Mouse (Mus musculus) v-Abl transformed pro-B cells (cell line): ENCODE measurements at regions not wholly inside any gene's neighbourhood (a gene's known extent, or its start where the extent isn't known, plus 50 kb on each side); places are given as distances from the start of the nearest gene placed in this dataset.

ENCODE experiments used
- in situ Hi-C, 2 experiments: fragments of 400-800 bp; cut with MboI; formaldehyde crosslinking; loops; one replicate each; pipeline ENCODE4 v1.15.1; 2025; ENCODE audit not compliant: unreplicated experiment in 2 of 2

GRCm38 (mm10) chr6:116767738-116768522 is 51.2 kb upstream of the Tmem72 start:
- in situ Hi-C loops: loop anchor here (5.0 kb wide), 3 partner anchors 56 to 1059 kb away; partner anchors contain the start of gene Depp1 (in 2 of the 2)

- in situ Hi-C loops: loop anchor here in 1 of 2 experiments (5.0 kb wide), 1 partner anchor 1047 kb away; no protein-coding TSS in a partner anchor
These were observed 58.4 kb upstream of the Tmem72 start for GRCm38 (mm10) chr6:116774954-116775675.

- in situ Hi-C loops: no loop called here
These were observed 70.0 kb upstream of the Tmem72 start for GRCm38 (mm10) chr6:116786553-116787335.

GRCm38 (mm10) chr6:116793321-116793960 is 76.7 kb upstream of the Tmem72 start:
- in situ Hi-C loops: no loop called here

GRCm38 (mm10) chr6:116793961-116794336 is 77.2 kb upstream of the Tmem72 start:
- in situ Hi-C loops: no loop called here

GRCm38 (mm10) chr6:116821215-116821912 is 104.7 kb upstream of the Tmem72 start:
- in situ Hi-C loops: no loop called here

GRCm38 (mm10) chr6:116822605-116823004 is 105.9 kb upstream of the Tmem72 start:
- in situ Hi-C loops: no loop called here

- in situ Hi-C loops: no loop called here
These were observed 108.9 kb upstream of the Tmem72 start for GRCm38 (mm10) chr6:116825628-116826027.

GRCm38 (mm10) chr6:116829341-116829740 is 112.6 kb upstream of the Tmem72 start:
- in situ Hi-C loops: no loop called here

- in situ Hi-C loops: no loop called here
These were observed 129.5 kb upstream of the Tmem72 start for GRCm38 (mm10) chr6:116845990-116846862.

GRCm38 (mm10) chr6:116848538-116849093 is 131.9 kb upstream of the Tmem72 start:
- in situ Hi-C loops: no loop called here

- in situ Hi-C loops: no loop called here
These were observed 137.3 kb upstream of the Tmem72 start for GRCm38 (mm10) chr6:116854029-116854428.

GRCm38 (mm10) chr6:116856093-116856492 is 139.4 kb upstream of the Tmem72 start:
- in situ Hi-C loops: no loop called here

- in situ Hi-C loops: no loop called here
These were observed 140.3 kb upstream of the Tmem72 start for GRCm38 (mm10) chr6:116856917-116857491.

GRCm38 (mm10) chr6:116863130-116863529 is 146.4 kb upstream of the Tmem72 start:
- in situ Hi-C loops: no loop called here

GRCm38 (mm10) chr6:116863626-116864025 is 146.9 kb upstream of the Tmem72 start:
- in situ Hi-C loops: no loop called here

GRCm38 (mm10) chr6:116893299-116893698 is 176.6 kb upstream of the Tmem72 start:
- in situ Hi-C loops: no loop called here

- in situ Hi-C loops: no loop called here
These were observed 177.5 kb upstream of the Tmem72 start for GRCm38 (mm10) chr6:116894252-116894651.
